Mouse (Mus musculus): ENCODE data around the gene Gm9945.

GRCm38 (mm10) chr11:53461727-53462126, 18.2 kb upstream of the Gm9945 start:
- TF ChIP-seq CTCF (conservative IDR thresholded peaks at IDR 0.05 in 1 of 2, IDR thresholded peaks at IDR 0.05 in 1 of 2; ENCODE audit: low read depth in 2 of 2, low read length in 2 of 2): no peak
- no peak for TF ChIP-seq ZC3H11A (IDR thresholded peaks at IDR 0.05; ENCODE audit: low read depth, low read length)
- no peak for TF ChIP-seq EP300 (IDR thresholded peaks at IDR 0.05; ENCODE audit: low read length)
- no peak for TF ChIP-seq POLR2A (IDR thresholded peaks at IDR 0.05; ENCODE audit: low read depth, low read length)

Measured in CH12.LX (cell line).